Mouse (Mus musculus): ENCODE data around the gene Elovl7.
A peak's percentile ranks its signal among the peaks of the same experiment; 100 is the strongest.

The Elovl7 gene

DNA sequence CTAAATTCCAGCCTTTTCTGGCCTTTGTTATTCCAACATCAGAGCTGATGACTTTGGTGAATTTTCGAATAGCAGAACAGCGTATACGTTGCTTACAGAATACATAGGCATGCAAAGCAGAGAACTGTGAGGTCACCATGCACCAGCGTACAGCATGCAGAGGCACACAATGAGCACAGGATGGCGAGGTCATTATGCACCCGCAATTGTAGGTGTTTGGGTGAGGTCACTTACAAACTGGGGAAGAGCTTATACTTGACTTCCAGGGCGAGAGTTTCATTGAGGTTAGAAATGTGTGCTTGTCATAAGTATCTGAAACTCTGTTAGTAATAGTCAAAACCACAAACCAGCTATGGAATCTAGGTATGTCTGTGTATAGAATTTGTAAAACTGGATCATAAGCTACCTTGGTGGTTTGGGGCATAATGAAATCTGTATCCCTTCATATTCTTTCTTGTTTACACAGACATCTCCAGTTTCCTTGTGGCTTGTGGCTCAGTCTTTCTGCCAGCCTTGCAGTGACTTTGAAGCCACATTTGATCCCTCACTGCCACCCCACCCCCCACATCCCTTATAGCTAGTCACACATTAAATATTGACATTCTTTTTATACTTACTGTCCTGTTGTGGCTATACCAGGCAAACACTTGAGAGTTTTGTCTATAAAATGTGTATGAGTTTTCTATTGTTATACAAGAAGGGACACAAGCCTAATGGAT is 88.9 kb downstream of the Elovl7 start:
- no peak for DNase-seq (ENCODE audit: low spot score)

- no peak for DNase-seq (ENCODE audit: low spot score)
Observed at GRCm38 (mm10) chr13:108303841-108304240, 89.6 kb downstream of the Elovl7 start.

DNA sequence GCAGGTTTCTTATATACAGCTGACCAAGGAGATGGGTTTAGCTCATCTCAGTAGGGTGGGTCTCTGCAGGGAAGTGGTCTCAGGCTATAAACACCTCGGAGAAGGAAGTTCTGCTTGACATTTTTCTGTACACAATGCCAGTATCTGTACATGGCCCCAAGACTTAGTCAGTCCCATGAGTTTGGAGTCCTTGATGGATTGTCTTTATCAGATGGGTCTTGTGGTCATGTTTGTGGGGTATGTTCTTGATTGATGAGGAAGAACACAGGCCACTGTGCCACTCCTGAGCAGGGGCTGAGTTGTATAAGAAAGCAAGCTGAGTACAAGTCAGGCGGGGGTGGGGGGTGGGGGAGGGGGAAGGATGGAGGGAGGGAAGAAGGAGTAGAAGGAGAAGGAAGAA is 90.5 kb downstream of the Elovl7 start:
- no peak for DNase-seq (ENCODE audit: low spot score)

DNA sequence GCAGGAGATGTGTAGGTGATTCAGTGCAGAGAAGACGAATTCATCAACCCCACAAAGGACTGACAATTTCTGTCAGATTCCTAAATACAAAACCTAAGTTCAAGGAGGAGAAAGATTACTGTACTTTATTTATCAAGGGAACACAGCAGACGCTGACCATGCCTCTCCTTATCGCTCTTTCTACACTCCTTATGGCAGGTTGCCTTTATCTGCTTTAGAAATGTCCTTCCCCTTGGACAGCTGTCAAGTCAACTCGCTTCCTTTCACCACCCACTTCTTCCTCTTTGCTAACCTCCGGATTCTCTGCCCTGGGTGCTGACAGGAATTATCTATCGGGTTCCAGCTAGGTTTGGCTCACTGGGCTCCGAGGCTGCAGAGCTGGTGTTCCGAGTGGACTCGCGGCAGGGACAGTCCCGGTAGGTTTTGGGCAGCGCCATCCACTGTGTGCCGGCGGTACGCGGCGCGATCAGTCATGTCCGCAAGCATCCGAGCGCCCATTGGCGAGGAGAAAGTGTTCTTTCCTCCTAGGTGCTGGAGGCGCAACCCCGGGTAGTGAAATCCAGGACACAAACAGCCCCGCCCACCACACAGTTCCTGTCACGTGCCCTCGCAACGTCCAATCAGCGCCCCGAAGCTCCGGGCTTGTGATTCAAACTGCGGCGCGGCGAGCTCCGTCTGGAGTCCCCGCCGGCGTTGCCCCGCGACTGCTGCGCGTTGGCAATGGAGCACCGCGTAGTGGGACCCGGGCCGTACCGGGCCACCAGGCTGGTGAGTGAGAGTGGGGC is 101.7 kb downstream of the Elovl7 start, which contains the start of gene Depdc1b:
Gene Depdc1b, plus strand, starts transcription at position 631 of the 785 bp plus-strand sequence.
- DNase-seq (ENCODE audit: low spot score), result peak; percentile 91

DNA sequence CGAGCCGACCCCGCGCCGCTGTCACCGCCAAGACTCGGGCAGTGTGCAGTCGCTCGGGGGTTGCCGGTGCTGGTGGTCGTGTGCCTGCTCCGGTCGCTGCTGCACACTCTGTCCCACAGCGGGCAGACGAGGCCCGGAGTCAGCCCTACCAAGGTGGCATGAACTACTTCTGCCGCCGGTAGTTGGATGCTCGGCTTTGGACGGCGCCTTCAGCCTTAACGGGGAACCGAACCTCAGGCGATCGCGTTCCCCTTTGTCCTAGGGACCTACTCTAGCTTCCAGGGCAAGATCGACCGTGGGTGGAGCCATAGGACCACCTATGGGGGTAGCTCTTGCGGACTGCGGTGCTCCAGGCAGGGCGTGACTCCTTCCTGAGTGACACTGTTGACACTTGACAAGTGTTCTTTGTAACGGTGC is 102.3 kb downstream of the Elovl7 start:
- no peak for DNase-seq (ENCODE audit: low spot score)

- DNase-seq (ENCODE audit: low spot score), result no peak
Observed at GRCm38 (mm10) chr13:108317414-108317813, 103.2 kb downstream of the Elovl7 start.

- no peak for DNase-seq (ENCODE audit: low spot score)
Observed at GRCm38 (mm10) chr13:108319028-108319427, 104.8 kb downstream of the Elovl7 start.

DNA sequence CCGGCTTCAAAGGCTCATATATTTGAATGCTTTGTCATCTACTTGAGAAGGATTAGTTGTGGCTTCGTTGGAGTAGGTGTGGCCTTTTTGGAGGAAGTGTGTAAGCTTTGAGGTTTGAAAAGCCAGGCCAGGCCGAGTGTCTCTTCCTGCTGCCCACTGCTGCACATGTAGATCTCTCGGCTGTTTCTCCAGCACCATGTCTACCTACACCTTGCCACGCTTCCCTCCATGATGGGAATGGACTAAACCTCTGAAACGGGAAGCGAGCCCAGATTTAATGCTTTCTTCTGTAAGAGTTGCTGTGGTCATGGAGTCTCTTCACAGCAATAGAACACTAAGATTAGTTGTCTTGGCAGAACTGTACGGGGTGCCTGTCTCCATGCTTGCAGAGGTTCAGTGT is 106.0 kb downstream of the Elovl7 start:
- DNase-seq (ENCODE audit: low spot score), result no peak

- no peak for DNase-seq (ENCODE audit: low spot score)
Observed at GRCm38 (mm10) chr13:108322466-108322865, 108.3 kb downstream of the Elovl7 start.

DNA sequence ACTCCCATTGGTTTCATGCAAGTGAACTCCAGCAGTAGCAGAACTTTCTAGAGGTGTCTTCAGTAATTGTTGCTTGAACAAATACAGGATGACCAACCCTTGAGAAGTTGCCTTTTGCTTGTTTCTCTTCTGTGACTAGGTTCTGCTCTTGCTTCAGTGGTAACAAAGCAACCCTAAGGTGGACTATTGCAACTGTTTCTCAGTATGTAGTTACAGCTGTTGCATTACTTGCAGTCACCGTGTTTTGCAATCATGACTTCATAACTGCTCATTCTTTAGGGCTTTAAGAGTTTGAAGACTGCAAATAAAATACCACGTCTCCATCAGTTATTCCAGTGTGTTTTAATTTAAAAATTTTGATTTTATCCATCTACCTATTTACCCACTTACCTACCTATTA is 109.1 kb downstream of the Elovl7 start:
- no peak for DNase-seq (ENCODE audit: low spot score)

DNA sequence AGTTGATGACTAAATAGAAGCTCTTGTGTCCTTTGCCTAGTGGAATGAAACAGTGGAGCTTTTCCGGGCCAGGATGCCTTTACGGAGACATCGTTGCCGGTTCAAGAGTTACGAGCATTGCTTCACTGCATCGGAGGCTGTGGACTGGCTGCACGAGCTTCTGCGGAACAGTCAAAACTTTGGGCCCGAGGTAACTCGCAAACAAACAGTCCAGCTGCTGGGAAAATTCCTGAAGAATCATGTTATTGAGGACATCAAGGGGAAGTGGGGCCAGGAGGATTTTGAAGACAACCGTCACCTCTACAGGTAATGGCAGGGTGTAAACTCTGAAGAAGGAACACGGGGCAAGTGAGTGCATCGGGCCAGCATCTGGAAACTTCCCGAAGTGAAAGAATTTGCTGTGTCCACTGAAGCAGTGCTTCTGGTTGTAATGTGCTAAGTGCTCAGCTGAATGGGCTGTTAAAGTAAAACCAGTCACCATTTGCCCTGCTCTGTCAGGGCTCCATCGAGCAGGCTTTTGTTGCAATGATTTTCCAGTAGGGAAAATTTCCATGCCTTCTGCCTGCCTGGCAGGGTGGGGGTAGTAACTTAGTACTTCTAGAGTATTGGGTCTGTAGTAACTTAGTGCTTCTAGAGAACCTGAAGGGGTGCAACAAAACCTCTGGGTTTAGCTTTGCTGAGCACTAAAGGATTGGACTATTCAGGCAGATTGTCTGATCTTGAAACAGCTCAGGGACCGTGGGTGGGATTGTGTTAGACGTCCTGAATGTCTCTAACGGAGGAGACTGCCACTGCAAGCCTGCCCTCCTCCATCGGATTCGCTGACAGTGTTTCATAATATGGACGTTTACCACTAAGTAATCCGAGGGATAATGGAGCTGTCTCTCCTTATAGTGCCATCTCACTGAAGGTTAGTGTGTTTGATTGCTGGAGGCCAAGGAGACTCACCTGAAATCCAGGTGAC is 109.9 kb downstream of the Elovl7 start:
- DNase-seq (ENCODE audit: low spot score), result no peak

- DNase-seq (ENCODE audit: low spot score), result no peak
Observed at GRCm38 (mm10) chr13:108325871-108326270, 111.7 kb downstream of the Elovl7 start.

DNA sequence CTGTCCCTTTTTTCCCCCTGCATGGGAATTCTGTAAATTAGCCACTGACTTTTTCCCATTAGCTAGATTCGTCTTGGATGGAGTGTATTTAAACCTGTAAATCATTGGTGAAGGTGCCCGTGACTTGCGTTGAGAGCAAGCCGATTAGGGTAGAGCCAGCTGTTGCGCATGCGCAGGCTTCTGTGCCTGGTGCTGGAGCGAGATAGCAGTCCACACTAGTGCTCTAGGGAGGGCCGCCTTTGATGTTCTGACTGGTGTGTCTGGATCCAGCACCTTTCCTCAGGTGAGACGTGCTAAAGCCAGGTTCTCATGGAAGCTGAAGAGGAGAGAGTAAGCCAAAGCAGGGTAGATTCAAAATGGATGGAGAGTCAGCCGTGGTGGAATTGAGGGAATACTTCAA is 112.1 kb downstream of the Elovl7 start:
- no peak for DNase-seq (ENCODE audit: low spot score)

- DNase-seq (ENCODE audit: low spot score), result no peak
Observed at GRCm38 (mm10) chr13:108327047-108327446, 112.8 kb downstream of the Elovl7 start.

- no peak for DNase-seq (ENCODE audit: low spot score)
Observed at GRCm38 (mm10) chr13:108328406-108329180, 114.4 kb downstream of the Elovl7 start.

- DNase-seq (ENCODE audit: low spot score), result no peak
Observed at GRCm38 (mm10) chr13:108329693-108330092, 115.5 kb downstream of the Elovl7 start.
